Mouse (Mus musculus) forebrain, embryonic 13.5 days (tissue): ENCODE measurements around the gene 1110012L19Rik. TPM values are rescaled to one million over a fixed set of nuclear protein-coding genes. Genes with fewer than 3 reads are reported as not detected.

Source experiments
- polyA plus RNA-seq: library from polyadenylated mRNA; unstranded; fragments of >200 nt; fragmentation: Nextera tagmentation; extraction: Ambion mirVana; gene quantifications from 2 replicates; pipeline ENCODE4 v1.2.1, GENCODE M21; 2015

The 1110012L19Rik gene
- polyA plus RNA-seq, 1 experiment from 2014 or later, result 33.2 TPM

Other genes starting within 250 kb of the 1110012L19Rik start
- 10.1 and 10.3 TPM in 2 replicates for gene Ids, start 20.8 kb upstream of the 1110012L19Rik start, polyA plus RNA-seq
- gene Tmem185a, start 91.3 kb downstream of the 1110012L19Rik start, polyA plus RNA-seq, result 44.6 and 47.7 TPM in 2 replicates